ENCODE assay signal across 8 mouse cellular contexts in genomic region chr8:127552161-127552595, GRCm38 (mm10).
A peak's percentile ranks its signal among the peaks of the same experiment; 100 is the strongest.
DNase-seq lines count a peak whose midpoint lies in the region; ATAC-seq lines count a peak whose summit lies in the region.

No protein-coding gene starts in this region.

- no peaks in the 10 kb centered on the region for H3K36me3 ChIP-seq in hindbrain, embryonic 13.5 days
- no peaks in the 10 kb centered on the region for H3K36me3 ChIP-seq in limb, embryonic 12.5 days
- H3K36me3 ChIP-seq in neural tube, embryonic 15.5 days: no peaks in the 10 kb centered on the region

- H3K27ac ChIP-seq in hindbrain, embryonic 13.5 days: peak overlapping the region; percentile 69
- 0 out of 2 replicates have a peak overlapping the region, but pooled peaks have one; percentile 9 for H3K27ac ChIP-seq in limb, embryonic 12.5 days
- H3K27ac ChIP-seq in neural tube, embryonic 15.5 days (replicated peaks): peak overlapping the region; percentile 76

- intact Hi-C loops in gastrocnemius, postnatal 14 days (cut with DNase I; ENCODE audit: low total_unique reads): no loop called here

- H3K4me1 ChIP-seq in hindbrain, embryonic 13.5 days (replicated peaks): peaks cover 35% of the 10 kb centered on the region
- H3K4me1 ChIP-seq in limb, embryonic 12.5 days (replicated peaks): peaks cover 42% of the 10 kb centered on the region
- peaks cover 31% of the 10 kb centered on the region for H3K4me1 ChIP-seq in neural tube, embryonic 15.5 days

- no peak overlapping the region for H3K4me3 ChIP-seq in hindbrain, embryonic 13.5 days
- H3K4me3 ChIP-seq in limb, embryonic 12.5 days (replicated peaks): no peak overlapping the region
- H3K4me3 ChIP-seq in neural tube, embryonic 15.5 days (replicated peaks): 0 out of 2 replicates have a peak overlapping the region, but pooled peaks have one; percentile 1

- H3K9ac ChIP-seq in hindbrain, embryonic 13.5 days: no peak overlapping the region
- no peak overlapping the region for H3K9ac ChIP-seq in limb, embryonic 12.5 days (replicated peaks)
- peak overlapping the region; percentile 26; the same call in 1 of the 2 replicates for H3K9ac ChIP-seq in neural tube, embryonic 15.5 days (replicated peaks)

- ATAC-seq in hindbrain, embryonic 13.5 days (ENCODE audit: low FRiP score): peak; percentile 70
- peak; percentile 29; the same call in 1 of the 2 replicates for ATAC-seq in limb, embryonic 12.5 days (ENCODE audit: insufficient number of reproducible peaks, insufficient read depth, low FRiP score, low TSS enrichment, low read depth)
- peak; percentile 55; the same call in 1 of the 2 replicates for ATAC-seq in neural tube, embryonic 15.5 days (ENCODE audit: low FRiP score)

- DNase-seq in ES-CJ7 (ENCODE audit: low read depth, low spot score) (peak; percentile 67), NIH3T3 (ENCODE audit: low read depth) (peak; percentile 8)
- no peak for DNase-seq in ovary, postnatal 14 days (ENCODE audit: low spot score)
- DNase-seq in gastrocnemius, postnatal 14 days: no peak
- DNase-seq in spleen, postnatal 4 days (ENCODE audit: low spot score in 2 of 2): no peak

- H3K9me3 ChIP-seq in hindbrain, embryonic 13.5 days: no peaks in the 10 kb centered on the region
- no peaks in the 10 kb centered on the region for H3K9me3 ChIP-seq in limb, embryonic 12.5 days
- no peaks in the 10 kb centered on the region for H3K9me3 ChIP-seq in neural tube, embryonic 15.5 days (replicated peaks)

- WGBS in hindbrain, embryonic 13.5 days: 33% methylated on average over 11 of the region's 11 CpGs
- 25% methylated on average over 11 of the region's 11 CpGs for WGBS in limb, embryonic 12.5 days
- 27% methylated on average over 11 of the region's 11 CpGs for WGBS in neural tube, embryonic 15.5 days

- no peaks in the 10 kb centered on the region for H3K27me3 ChIP-seq in hindbrain, embryonic 13.5 days
- no peaks in the 10 kb centered on the region for H3K27me3 ChIP-seq in limb, embryonic 12.5 days
- no peaks in the 10 kb centered on the region for H3K27me3 ChIP-seq in neural tube, embryonic 15.5 days (replicated peaks)

- H3K4me2 ChIP-seq in hindbrain, embryonic 13.5 days: 0 out of 2 replicates have a peak overlapping the region, but pooled peaks have one; percentile 11
- peak overlapping the region; percentile 37 for H3K4me2 ChIP-seq in limb, embryonic 12.5 days
- H3K4me2 ChIP-seq in neural tube, embryonic 15.5 days: peak overlapping the region; percentile 45

Comparison
In these comparisons a context has a peak if more than half of its experiments do, and no peak if none do; other contexts are left out.
1. DNase-seq: peak in ES-CJ7 (single experiment) and NIH3T3 (single experiment); none in ovary, postnatal 14 days (single experiment), gastrocnemius, postnatal 14 days (single experiment) and spleen, postnatal 4 days (0 of 2).
2. H3K27ac ChIP-seq: peak in every context shown above with its lines; median percentile 76 in neural tube, embryonic 15.5 days; 69 in hindbrain, embryonic 13.5 days; 9 in limb, embryonic 12.5 days.
3. Peak in every context shown above with its lines, with median percentiles within 50 percentile points of each other: ATAC-seq and H3K4me2 ChIP-seq.